Mouse (Mus musculus): Measurements from ENCODE around the gene Aldh3b2. TPM values are rescaled to one million over a fixed set of nuclear protein-coding genes. Genes with fewer than 3 reads are reported as not detected.
A peak's percentile ranks its signal among the peaks of the same experiment; 100 is the strongest.

Aldh3b2 gene
- polyA plus RNA-seq, 1 experiment: 1.3 TPM

DNA sequence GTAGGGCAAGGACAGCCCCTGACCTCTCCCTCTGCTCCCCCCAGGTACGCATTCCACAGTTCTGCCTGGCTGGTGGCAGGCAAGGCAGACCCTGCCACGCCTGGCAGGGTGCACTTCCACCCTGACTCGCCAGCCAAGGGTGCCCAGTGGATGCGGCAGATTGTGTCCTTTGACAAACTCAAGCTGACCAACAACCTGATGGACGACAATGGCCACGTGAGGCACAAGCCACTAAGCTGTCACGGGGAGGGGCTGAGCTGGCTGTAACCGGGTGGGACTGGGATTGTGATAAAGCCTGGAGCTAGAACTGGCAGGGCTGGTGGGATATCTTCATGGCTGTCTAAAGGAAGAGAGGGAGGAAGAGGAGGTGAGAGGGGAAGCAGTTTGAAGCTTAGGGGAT, 25.1 kb downstream of the Aldh3b2 start:
- Histone ChIP-seq H3K9ac (ENCODE audit: low read depth, poor library complexity, severe bottlenecking) (no peak overlapping the region), H3K4me1 (ENCODE audit: control insufficient read depth, insufficient read depth, low read length) (no peaks in the 10 kb centered on the region), H3K36me3 (ENCODE audit: control insufficient read depth, insufficient read depth, low read length, poor library complexity, severe bottlenecking) (no peaks in the 10 kb centered on the region), H3K27ac (ENCODE audit: insufficient read depth, low read length) (no peak overlapping the region), H3K27me3 (ENCODE audit: control insufficient read depth, insufficient read depth, low read length, poor library complexity, severe bottlenecking) (no peaks in the 10 kb centered on the region), H3K4me3 (ENCODE audit: low read depth, low read length) (no peak overlapping the region), H3K9me3 (replicated peaks; ENCODE audit: control insufficient read depth, insufficient read depth, low read length, poor library complexity, severe bottlenecking) (no peaks in the 10 kb centered on the region)
- TF ChIP-seq EP300 (IDR thresholded peaks at IDR 0.05; ENCODE audit: insufficient read depth, low read depth, low read length): no peak
- no peak for TF ChIP-seq CTCF (IDR thresholded peaks at IDR 0.05; ENCODE audit: low read depth, low read length)
- TF ChIP-seq POLR2A (IDR thresholded peaks at IDR 0.05; ENCODE audit: insufficient read depth, low read length): no peak

DNA sequence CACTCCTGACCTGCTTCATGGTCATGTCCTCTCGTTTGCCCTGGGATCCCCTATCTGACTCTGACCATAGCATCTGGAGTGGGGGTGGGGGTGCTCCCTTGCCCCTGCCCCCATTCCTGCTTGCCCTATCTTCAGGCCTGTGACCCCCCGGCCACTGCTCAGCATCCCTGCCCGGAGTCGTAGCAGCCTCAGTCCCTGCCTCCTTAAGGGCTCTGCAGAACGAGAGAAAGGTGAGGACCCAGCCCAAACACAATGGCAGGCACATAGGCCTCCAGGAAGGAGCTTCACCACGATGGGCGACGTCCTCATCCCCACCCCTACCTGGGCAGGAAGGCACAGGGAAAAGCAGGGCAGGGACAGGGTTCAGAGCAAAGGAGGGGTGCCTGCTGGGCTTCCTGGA, 26.2 kb downstream of the Aldh3b2 start:
- H3K9ac ChIP-seq (ENCODE audit: low read depth, poor library complexity, severe bottlenecking): no peak overlapping the region

DNA sequence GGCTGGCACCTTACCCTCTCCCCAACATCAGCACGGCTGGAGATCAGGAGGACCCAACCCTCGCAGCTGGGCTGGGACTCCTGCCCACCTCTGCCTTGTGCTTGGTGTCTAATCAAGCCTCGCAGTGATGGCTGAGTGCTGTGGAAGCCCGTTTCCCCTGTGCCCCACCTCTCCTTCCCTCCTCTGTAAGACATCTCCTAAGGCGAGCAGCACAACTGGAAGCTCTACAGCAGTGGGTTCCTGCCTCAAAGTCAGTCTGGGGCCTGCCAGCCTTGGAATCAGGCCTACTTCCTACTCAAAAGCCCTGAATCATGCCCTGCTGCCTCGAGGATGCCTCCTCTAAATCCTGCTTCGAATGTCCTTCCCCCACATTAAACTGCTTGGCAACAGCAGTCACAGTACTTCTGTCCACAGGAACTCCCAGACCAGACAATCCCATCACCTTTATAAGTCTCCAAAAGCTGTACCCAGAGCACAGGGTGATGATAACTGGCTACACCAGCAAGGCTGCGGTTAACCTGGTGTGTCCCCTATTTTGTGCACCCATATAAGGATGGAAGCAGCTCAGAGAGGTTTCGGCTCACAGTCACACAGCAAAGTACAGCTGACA, 27.1 kb downstream of the Aldh3b2 start:
- peaks cover 3% of the 10 kb centered on the region for H3K4me1 ChIP-seq (ENCODE audit: control insufficient read depth, insufficient read depth, low read length)
- no peak overlapping the region for H3K27ac ChIP-seq (ENCODE audit: insufficient read depth, low read length)
- no peaks in the 10 kb centered on the region for H3K36me3 ChIP-seq (ENCODE audit: control insufficient read depth, insufficient read depth, low read length, poor library complexity, severe bottlenecking)
- no peaks in the 10 kb centered on the region for H3K27me3 ChIP-seq (ENCODE audit: control insufficient read depth, insufficient read depth, low read length, poor library complexity, severe bottlenecking)
- H3K9me3 ChIP-seq (replicated peaks; ENCODE audit: control insufficient read depth, insufficient read depth, low read length, poor library complexity, severe bottlenecking): no peaks in the 10 kb centered on the region
- H3K9ac ChIP-seq (ENCODE audit: low read depth, poor library complexity, severe bottlenecking): peak overlapping the region; percentile 78; the same call in 1 of the 2 replicates
- TF ChIP-seq POLR2A (IDR thresholded peaks at IDR 0.05; ENCODE audit: insufficient read depth, low read length) (no peak), EP300 (IDR thresholded peaks at IDR 0.05; ENCODE audit: insufficient read depth, low read depth, low read length) (no peak), CTCF (IDR thresholded peaks at IDR 0.05; ENCODE audit: low read depth, low read length) (no peak)
- peak overlapping the region; percentile 65 for H3K4me3 ChIP-seq (ENCODE audit: low read depth, low read length)

More for the DNA sequence above, 26.2 kb downstream of the Aldh3b2 start:
- no peak overlapping the region for H3K27ac ChIP-seq (ENCODE audit: insufficient read depth, low read length)
- H3K4me3 ChIP-seq (ENCODE audit: low read depth, low read length): no peak overlapping the region
- peaks cover 3% of the 10 kb centered on the region for H3K4me1 ChIP-seq (ENCODE audit: control insufficient read depth, insufficient read depth, low read length)
- no peaks in the 10 kb centered on the region for H3K9me3 ChIP-seq (replicated peaks; ENCODE audit: control insufficient read depth, insufficient read depth, low read length, poor library complexity, severe bottlenecking)
- H3K27me3 ChIP-seq (ENCODE audit: control insufficient read depth, insufficient read depth, low read length, poor library complexity, severe bottlenecking): no peaks in the 10 kb centered on the region
- no peaks in the 10 kb centered on the region for H3K36me3 ChIP-seq (ENCODE audit: control insufficient read depth, insufficient read depth, low read length, poor library complexity, severe bottlenecking)
- TF ChIP-seq CTCF (IDR thresholded peaks at IDR 0.05; ENCODE audit: low read depth, low read length): no peak
- TF ChIP-seq POLR2A (IDR thresholded peaks at IDR 0.05; ENCODE audit: insufficient read depth, low read length): no peak
- no peak for TF ChIP-seq EP300 (IDR thresholded peaks at IDR 0.05; ENCODE audit: insufficient read depth, low read depth, low read length)

DNA sequence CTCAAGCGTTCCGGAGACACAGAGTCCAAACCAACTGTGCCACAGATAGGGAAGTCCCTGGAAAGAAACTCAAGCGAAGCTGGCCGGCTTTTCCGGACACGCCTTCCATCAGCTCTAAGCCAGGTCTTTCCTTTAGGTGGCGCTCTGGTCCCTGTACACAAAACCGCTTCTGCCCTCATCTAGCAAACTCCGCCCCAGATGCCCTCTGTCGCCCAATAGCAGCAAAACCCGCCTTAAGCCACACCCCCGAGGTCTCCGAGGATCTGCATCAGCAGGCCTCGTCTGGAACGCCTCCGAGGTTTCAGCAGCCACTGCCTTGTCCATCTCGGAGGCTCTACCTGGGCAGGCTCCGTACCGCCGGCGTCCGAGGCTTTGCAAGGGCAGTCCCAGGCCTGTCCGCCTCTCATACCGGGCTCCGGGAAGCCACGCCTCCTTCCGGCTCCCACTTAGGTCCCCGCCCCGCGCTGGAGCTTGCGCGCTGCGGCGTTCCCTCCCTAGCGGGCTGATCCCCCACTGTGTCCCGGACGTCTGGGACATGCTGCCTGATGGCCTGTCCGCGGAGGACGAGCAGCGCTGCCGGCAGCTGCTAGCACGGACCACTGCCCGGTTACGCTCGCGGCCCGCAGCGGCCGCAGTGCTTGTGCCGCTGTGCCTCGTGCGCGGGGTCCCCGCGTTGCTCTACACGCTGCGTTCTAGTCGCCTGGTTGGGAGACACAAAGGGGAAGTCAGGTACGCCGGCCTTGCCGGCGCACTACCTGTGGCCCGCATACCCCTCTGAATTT, 28.2 kb downstream of the Aldh3b2 start, which contains the start of the genes Nudt8 and Gm49405:
Gene Nudt8, plus strand, starts transcription at position 462 of the 782 bp plus-strand sequence.
Gene Gm49405, plus strand, starts transcription at position 508 of the 782 bp plus-strand sequence.
- Histone ChIP-seq H3K27me3 (ENCODE audit: control insufficient read depth, insufficient read depth, low read length, poor library complexity, severe bottlenecking) (no peaks in the 10 kb centered on the region), H3K27ac (ENCODE audit: insufficient read depth, low read length) (peak within 1 kb of the TSS; percentile 85), H3K9ac (ENCODE audit: low read depth, poor library complexity, severe bottlenecking) (peak within 1 kb of the TSS; percentile 78), H3K4me1 (ENCODE audit: control insufficient read depth, insufficient read depth, low read length) (peaks cover 3% of the 10 kb centered on the region), H3K4me3 (ENCODE audit: low read depth, low read length) (peak within 1 kb of the TSS; percentile 83), H3K9me3 (replicated peaks; ENCODE audit: control insufficient read depth, insufficient read depth, low read length, poor library complexity, severe bottlenecking) (no peaks in the 10 kb centered on the region), H3K36me3 (ENCODE audit: control insufficient read depth, insufficient read depth, low read length, poor library complexity, severe bottlenecking) (no peaks in the 10 kb centered on the region)
- TF ChIP-seq CTCF (IDR thresholded peaks at IDR 0.05; ENCODE audit: low read depth, low read length) (peak; percentile 70), POLR2A (IDR thresholded peaks at IDR 0.05; ENCODE audit: insufficient read depth, low read length) (peak; percentile 76), EP300 (IDR thresholded peaks at IDR 0.05; ENCODE audit: insufficient read depth, low read depth, low read length) (no peak)

DNA sequence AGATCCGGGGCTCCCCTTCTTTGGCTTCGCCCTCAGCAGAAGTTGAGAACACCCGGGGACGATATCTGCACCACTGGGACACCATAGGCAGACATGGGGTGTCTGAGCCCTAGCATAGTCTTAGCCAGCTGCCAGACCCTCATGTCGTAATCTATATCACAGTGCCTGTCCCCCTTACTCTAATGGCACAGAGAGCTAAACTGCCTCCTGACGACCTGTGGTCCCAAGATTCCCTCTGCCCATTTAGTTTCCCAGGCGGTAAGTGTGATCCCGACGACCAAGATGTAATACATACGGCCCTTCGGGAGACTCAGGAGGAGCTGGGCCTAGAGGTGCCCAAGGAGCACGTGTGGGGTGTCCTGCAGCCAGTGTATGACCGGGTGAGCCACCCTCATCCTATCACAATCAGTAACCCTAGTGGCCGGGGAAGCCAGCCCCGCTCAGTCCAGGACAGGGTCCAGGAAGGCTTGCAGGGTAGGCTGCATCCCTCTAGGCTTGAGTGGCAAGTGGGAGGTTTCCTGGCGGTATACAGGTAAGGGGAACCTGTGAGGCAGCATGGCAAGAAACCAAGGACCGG, 28.9 kb downstream of the Aldh3b2 start:
- peak overlapping the region; percentile 85 for H3K27ac ChIP-seq (ENCODE audit: insufficient read depth, low read length)
- H3K4me3 ChIP-seq (ENCODE audit: low read depth, low read length): peak overlapping the region; percentile 83
- H3K9ac ChIP-seq (ENCODE audit: low read depth, poor library complexity, severe bottlenecking): peak overlapping the region; percentile 78
- no peaks in the 10 kb centered on the region for H3K27me3 ChIP-seq (ENCODE audit: control insufficient read depth, insufficient read depth, low read length, poor library complexity, severe bottlenecking)
- TF ChIP-seq EP300 (IDR thresholded peaks at IDR 0.05; ENCODE audit: insufficient read depth, low read depth, low read length): no peak
- no peak for TF ChIP-seq POLR2A (IDR thresholded peaks at IDR 0.05; ENCODE audit: insufficient read depth, low read length)
- no peak for TF ChIP-seq CTCF (IDR thresholded peaks at IDR 0.05; ENCODE audit: low read depth, low read length)
- no peaks in the 10 kb centered on the region for H3K9me3 ChIP-seq (replicated peaks; ENCODE audit: control insufficient read depth, insufficient read depth, low read length, poor library complexity, severe bottlenecking)
- H3K4me1 ChIP-seq (ENCODE audit: control insufficient read depth, insufficient read depth, low read length): peaks cover 3% of the 10 kb centered on the region
- no peaks in the 10 kb centered on the region for H3K36me3 ChIP-seq (ENCODE audit: control insufficient read depth, insufficient read depth, low read length, poor library complexity, severe bottlenecking)
